Mouse (Mus musculus) heart, postnatal 0 days (tissue): ENCODE measurements around the gene Gm35549.

ENCODE experiments used
- CTCF ChIP-seq: IDR thresholded peaks from 2 replicates; pipeline ENCODE4 v1.5.1; 2016; ENCODE audit warnings: antibody characterized with exemption, control low read depth, low read depth
- EP300 ChIP-seq: IDR thresholded peaks from 2 replicates; pipeline ENCODE4 v1.6.1; 2016; ENCODE audit warnings: antibody characterized with exemption, low read depth

DNA sequence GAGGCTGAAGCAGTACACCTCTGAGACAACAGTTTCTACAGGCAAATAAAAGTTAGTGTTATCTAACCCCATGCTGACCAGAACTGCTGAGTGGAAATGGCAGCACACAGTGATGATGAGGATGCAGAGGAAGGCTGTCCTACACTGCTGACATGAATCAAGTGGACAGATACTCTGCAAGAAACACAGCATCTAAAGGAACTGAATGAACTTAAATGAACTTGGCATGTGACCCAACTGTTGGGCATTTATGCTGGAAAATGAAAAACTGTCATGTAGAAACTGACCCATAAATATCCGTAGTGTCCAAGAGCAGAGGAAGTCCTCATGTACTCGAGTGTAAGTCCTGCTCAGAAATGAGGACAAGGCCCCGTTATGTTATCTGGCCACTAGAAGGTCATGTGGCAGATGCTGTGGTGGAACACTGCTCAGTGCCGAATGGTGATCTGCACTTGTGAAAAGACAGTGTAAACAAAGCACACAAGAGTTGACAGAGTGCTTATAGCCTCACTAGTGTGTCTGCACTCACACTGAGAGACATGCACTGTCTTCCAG, 13.9 kb downstream of the Gm35549 start:
- no peak for TF ChIP-seq CTCF
- no peak for TF ChIP-seq EP300
